Mouse (Mus musculus) midbrain, embryonic 11.5 days (tissue): ENCODE results near the gene Tbx15. TPM values are rescaled to one million over a fixed set of nuclear protein-coding genes. Genes with fewer than 3 reads are reported as not detected.

ENCODE experiments used
- ATAC-seq: fragments of 200-750 bp; cut with Nextera tagmentation; 2 replicates; pipeline ENCODE4 v1.8.0; 2017; ENCODE audit warnings: moderate TSS enrichment, moderate library complexity; ENCODE audit not compliant: low FRiP score
- DNase-seq: peaks from one replicate; pipeline ENCODE4 v3.0.0; 2015; ENCODE audit warnings: low spot score; ENCODE audit errors: missing footprints
- H3K27ac ChIP-seq: fragments of 300-500 bp; sonication (generic); 2 replicates; pipeline ENCODE4 v1.5.1; 2014; ENCODE audit warnings: low read depth, low read length
- H3K27me3 ChIP-seq: fragments of 300-500 bp; sonication (generic); 2 replicates; pipeline ENCODE4 v1.6.1; 2014; ENCODE audit warnings: mild to moderate bottlenecking, low read length, moderate library complexity, mixed read lengths; ENCODE audit not compliant: control insufficient read depth, insufficient read depth
- H3K36me3 ChIP-seq: fragments of 300-500 bp; sonication (generic); 2 replicates; pipeline ENCODE4 v1.6.1; 2014; ENCODE audit warnings: mild to moderate bottlenecking, low read length, moderate library complexity, mixed read lengths; ENCODE audit not compliant: control insufficient read depth, insufficient read depth
- H3K4me1 ChIP-seq: fragments of 300-500 bp; sonication (generic); 2 replicates; pipeline ENCODE4 v1.6.1; 2014; ENCODE audit warnings: low read length; ENCODE audit not compliant: control insufficient read depth, insufficient read depth
- H3K4me2 ChIP-seq: fragments of 300-500 bp; sonication (generic); 2 replicates; pipeline ENCODE4 v1.6.1; 2014; ENCODE audit warnings: mild to moderate bottlenecking, moderate library complexity
- H3K4me3 ChIP-seq: fragments of 300-500 bp; sonication (generic); 2 replicates; pipeline ENCODE4 v1.5.1; 2014; ENCODE audit warnings: low read depth, low read length
- H3K9ac ChIP-seq: fragments of 300-500 bp; sonication (generic); 2 replicates; pipeline ENCODE4 v1.6.1; 2014; ENCODE audit warnings: low read length
- H3K9me3 ChIP-seq: fragments of 300-500 bp; sonication (generic); 2 replicates; pipeline ENCODE4 v1.6.1; 2016; ENCODE audit warnings: low read length; ENCODE audit not compliant: control insufficient read depth
- WGBS: fragments of 180-500 bp; shearing (Covaris S2); extraction: QIAGEN DNeasy Blood & Tissue Kit; methylation state at CpG from one replicate; pipeline ENCODE4 v1.1.7; 2014; 5-methylcytosine and 5-hydroxymethylcytosine counted together
- microRNA-seq: library from miRNA; unstranded; fragments of <30 nt; microRNA quantifications from one replicate; pipeline ENCODE4, GENCODE M21; 2017
- polyA plus RNA-seq: library from polyadenylated mRNA; unstranded; fragments of >200 nt; fragmentation: Nextera tagmentation; extraction: Ambion mirVana; gene quantifications from 2 replicates; pipeline ENCODE4 v1.2.1, GENCODE M21; 2014

Tbx15 gene
- polyA plus RNA-seq, 1 experiment from 2014 or later = 1.6 TPM

GRCm38 (mm10) chr3:99387127-99387526, 146.9 kb downstream of the Tbx15 start:
- H3K4me1 ChIP-seq = no peaks in the 10 kb centered on the region
- no peak for DNase-seq
- whole genome bisulfite sequencing = 65% methylated on average over 3 of the region's 4 CpGs
- H3K27me3 ChIP-seq = no peaks in the 10 kb centered on the region
- no peaks in the 10 kb centered on the region for H3K9me3 ChIP-seq
- no peak for ATAC-seq
- H3K9ac ChIP-seq = no peak overlapping the region
- H3K4me2 ChIP-seq = no peak overlapping the region
- H3K27ac ChIP-seq = no peak overlapping the region
- H3K4me3 ChIP-seq = no peak overlapping the region
- H3K36me3 ChIP-seq = no peaks in the 10 kb centered on the region

Small RNA genes lying within 50 kb of the gene (microRNA-seq; reads per million reads assigned to microRNA genes)
- gene Mir6481 = not detected

Other genes with a start within 250 kb of the Tbx15 start
- 6.1 and 6.9 TPM in 2 replicates for gene Wars2, start 99.3 kb upstream of the Tbx15 start, polyA plus RNA-seq